Mouse (Mus musculus) thymus, postnatal 4 days (tissue): ENCODE data around the gene Nrcam.

ENCODE experiments used
- DNase-seq: peaks from one replicate; pipeline ENCODE4 v3.0.0; 2021

Nrcam gene

GRCm38 (mm10) chr12:44371076-44371710 lies 42.5 kb downstream of the Nrcam start:
- no peak for DNase-seq

- no peak for DNase-seq
Observed at GRCm38 (mm10) chr12:44375956-44376355, 47.3 kb downstream of the Nrcam start.

GRCm38 (mm10) chr12:44378431-44379161 lies 49.9 kb downstream of the Nrcam start:
- DNase-seq: no peak

GRCm38 (mm10) chr12:44380805-44381204 lies 52.1 kb downstream of the Nrcam start:
- DNase-seq: no peak

GRCm38 (mm10) chr12:44386398-44386797 lies 57.7 kb downstream of the Nrcam start:
- no peak for DNase-seq

- DNase-seq: no peak
Observed at GRCm38 (mm10) chr12:44388220-44388619, 59.5 kb downstream of the Nrcam start.

GRCm38 (mm10) chr12:44390391-44391137 lies 61.9 kb downstream of the Nrcam start:
- no peak for DNase-seq

- DNase-seq: no peak
Observed at GRCm38 (mm10) chr12:44394901-44395300, 66.2 kb downstream of the Nrcam start.

- no peak for DNase-seq
Observed at GRCm38 (mm10) chr12:44397782-44398181, 69.1 kb downstream of the Nrcam start.

GRCm38 (mm10) chr12:44402134-44402533 lies 73.4 kb downstream of the Nrcam start:
- DNase-seq: no peak

- DNase-seq: no peak
Observed at GRCm38 (mm10) chr12:44403270-44403669, 74.6 kb downstream of the Nrcam start.

GRCm38 (mm10) chr12:44403731-44404424 lies 75.2 kb downstream of the Nrcam start:
- no peak for DNase-seq

- no peak for DNase-seq
Observed at GRCm38 (mm10) chr12:44409786-44410185, 81.1 kb downstream of the Nrcam start.

GRCm38 (mm10) chr12:44411031-44411430 lies 82.3 kb downstream of the Nrcam start:
- DNase-seq: no peak

- no peak for DNase-seq
Observed at GRCm38 (mm10) chr12:44422154-44422866, 93.6 kb downstream of the Nrcam start.

- no peak for DNase-seq
Observed at GRCm38 (mm10) chr12:44422867-44423255, 94.2 kb downstream of the Nrcam start.

GRCm38 (mm10) chr12:44424011-44424410 lies 95.3 kb downstream of the Nrcam start:
- DNase-seq: no peak

- no peak for DNase-seq
Observed at GRCm38 (mm10) chr12:44425040-44425439, 96.4 kb downstream of the Nrcam start.

GRCm38 (mm10) chr12:44430335-44430734 lies 101.7 kb downstream of the Nrcam start:
- no peak for DNase-seq

- no peak for DNase-seq
Observed at GRCm38 (mm10) chr12:44430996-44431395, 102.3 kb downstream of the Nrcam start.

- no peak for DNase-seq
Observed at GRCm38 (mm10) chr12:44432727-44433126, 104.0 kb downstream of the Nrcam start.

- no peak for DNase-seq
Observed at GRCm38 (mm10) chr12:44437046-44437827, 108.6 kb downstream of the Nrcam start.
